9 mouse cellular contexts compared by ENCODE assay signal in the genomic region with DNA sequence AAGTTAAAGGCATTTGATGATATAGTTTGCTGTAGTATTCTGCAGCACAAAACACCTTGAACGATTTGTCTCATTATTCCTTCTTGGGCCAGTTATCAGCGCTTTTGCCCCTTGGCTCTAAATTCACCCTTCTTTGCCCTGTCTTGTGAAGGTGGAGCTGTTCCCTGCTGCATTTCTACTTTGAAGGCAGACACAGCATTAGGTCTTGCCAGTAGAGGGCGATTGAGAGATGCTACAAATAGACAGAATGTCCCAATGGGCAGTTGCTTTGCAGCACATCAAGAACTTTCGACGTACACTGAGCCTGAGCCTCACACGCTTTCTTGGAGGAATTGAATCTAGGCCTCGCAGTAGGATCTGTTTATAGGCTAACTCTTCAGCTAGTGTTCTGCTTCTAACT.
A peak's percentile ranks its signal among the peaks of the same experiment; 100 is the strongest.
DNase-seq lines count a peak whose midpoint lies in the region; ATAC-seq and TF ChIP-seq lines count a peak whose summit lies in the region.
"Had no signal": no experiment of that assay in that cellular context is flagged by ENCODE, and none has a peak within 500 bp of the region (broad histone marks: within the 10 kb centered on the region; RNA-seq: fewer than 3 reads in every experiment).

No protein-coding gene starts in this region.

- no peak overlapping the region for H3K27ac ChIP-seq in heart, adult 2 months
- no peak overlapping the region for H3K27ac ChIP-seq in heart, embryonic 10.5 days
- H3K27ac ChIP-seq: limb, embryonic 12.5 days had no signal

- WGBS in heart, adult 2 months = 21% methylated on average over 7 of the region's 7 CpGs
- 22% methylated on average over 7 of the region's 7 CpGs for WGBS in heart, embryonic 10.5 days

- ATAC-seq in common myeloid progenitor, adult 5-6 weeks (replicated peaks; ENCODE audit: low read depth, poor library complexity, severe bottlenecking) = peak; percentile 82

- no peaks in the 10 kb centered on the region for H3K36me3 ChIP-seq in heart, adult 2 months (ENCODE audit: control insufficient read depth, insufficient read depth, low read length)
- H3K36me3 ChIP-seq in heart, embryonic 10.5 days = no peaks in the 10 kb centered on the region
- H3K36me3 ChIP-seq: limb, embryonic 12.5 days had no signal

- no peak for TF ChIP-seq POLR2A in heart, adult 2 months (IDR thresholded peaks at IDR 0.05; ENCODE audit: insufficient read depth, low read depth, low read length)

- no peak overlapping the region for H3K9ac ChIP-seq in heart, adult 2 months (ENCODE audit: low read depth, low read length)
- H3K9ac ChIP-seq: limb, embryonic 12.5 days had no signal

- 0 out of 2 replicates have a peak, but pooled peaks have one; percentile 12 for TF ChIP-seq EP300 in heart, adult 2 months (IDR thresholded peaks at IDR 0.05; ENCODE audit: insufficient read depth, low read depth, low read length)

- H3K79me2 ChIP-seq in heart, adult 2 months (replicated peaks; ENCODE audit: control insufficient read depth, insufficient read depth, low read length) = peaks cover 2% of the 10 kb centered on the region; the same call in 1 of the 2 replicates

- H3K4me3 ChIP-seq in heart, adult 2 months = no peak overlapping the region
- no peak overlapping the region for H3K4me3 ChIP-seq in heart, embryonic 10.5 days
- H3K4me3 ChIP-seq: limb, embryonic 12.5 days had no signal

- intact Hi-C loops in heart, adult 2 months (cut with DNase I) = no loop called here

- H3K27me3 ChIP-seq in heart, adult 2 months (ENCODE audit: control insufficient read depth, insufficient read depth, low read length) = no peaks in the 10 kb centered on the region
- H3K27me3 ChIP-seq in heart, embryonic 10.5 days (ENCODE audit: insufficient read depth, poor library complexity, severe bottlenecking) = no peaks in the 10 kb centered on the region
- H3K27me3 ChIP-seq: limb, embryonic 12.5 days had no signal

- H3K4me1 ChIP-seq in heart, adult 2 months (ENCODE audit: control insufficient read depth, insufficient read depth, low read length) = no peaks in the 10 kb centered on the region; the same call in 1 of the 2 replicates
- H3K4me1 ChIP-seq in heart, embryonic 10.5 days = peaks cover 13% of the 10 kb centered on the region

- peak; percentile 71 for TF ChIP-seq CTCF in heart, adult 2 months (IDR thresholded peaks at IDR 0.05)

- DNase-seq in heart, adult 2 months = peak in 1 of 2 experiments; percentile 29
- no peak for DNase-seq in heart, embryonic 10.5 days (ENCODE audit: low spot score)
- peak; percentile 15 for DNase-seq in urinary bladder, postnatal 25 days (ENCODE audit: low spot score)
- no peak for DNase-seq in urinary bladder, postnatal 4 days (ENCODE audit: low spot score in 2 of 2)
- peak; percentile 55 to 73 for DNase-seq in kidney, postnatal 25 days
- peak; percentile 68 for DNase-seq in mesoderm, embryonic 11.5 days (ENCODE audit: low read depth, low spot score)
- no peak for DNase-seq in spleen, postnatal 4 days (ENCODE audit: low spot score in 2 of 2)

- H3K9me3 ChIP-seq in heart, embryonic 10.5 days = no peaks in the 10 kb centered on the region
- H3K9me3 ChIP-seq: limb, embryonic 12.5 days had no signal

Comparison
In these comparisons a context has a peak if more than half of its experiments do, and no peak if none do; other contexts are left out.
1. DNase-seq: peak in urinary bladder, postnatal 25 days (single experiment), kidney, postnatal 25 days (2 of 2) and mesoderm, embryonic 11.5 days (single experiment); none in heart, embryonic 10.5 days (single experiment), urinary bladder, postnatal 4 days (0 of 2) and spleen, postnatal 4 days (0 of 2).